Mouse (Mus musculus): ENCODE results near the gene Myh7.
A peak's percentile ranks its signal among the peaks of the same experiment; 100 is the strongest.
"Not testable (repeated sequence)": the region's sequence is repeated elsewhere in the genome, so short reads cannot be mapped to it uniquely, and the experiment has no call there.

Myh7 gene

DNA sequence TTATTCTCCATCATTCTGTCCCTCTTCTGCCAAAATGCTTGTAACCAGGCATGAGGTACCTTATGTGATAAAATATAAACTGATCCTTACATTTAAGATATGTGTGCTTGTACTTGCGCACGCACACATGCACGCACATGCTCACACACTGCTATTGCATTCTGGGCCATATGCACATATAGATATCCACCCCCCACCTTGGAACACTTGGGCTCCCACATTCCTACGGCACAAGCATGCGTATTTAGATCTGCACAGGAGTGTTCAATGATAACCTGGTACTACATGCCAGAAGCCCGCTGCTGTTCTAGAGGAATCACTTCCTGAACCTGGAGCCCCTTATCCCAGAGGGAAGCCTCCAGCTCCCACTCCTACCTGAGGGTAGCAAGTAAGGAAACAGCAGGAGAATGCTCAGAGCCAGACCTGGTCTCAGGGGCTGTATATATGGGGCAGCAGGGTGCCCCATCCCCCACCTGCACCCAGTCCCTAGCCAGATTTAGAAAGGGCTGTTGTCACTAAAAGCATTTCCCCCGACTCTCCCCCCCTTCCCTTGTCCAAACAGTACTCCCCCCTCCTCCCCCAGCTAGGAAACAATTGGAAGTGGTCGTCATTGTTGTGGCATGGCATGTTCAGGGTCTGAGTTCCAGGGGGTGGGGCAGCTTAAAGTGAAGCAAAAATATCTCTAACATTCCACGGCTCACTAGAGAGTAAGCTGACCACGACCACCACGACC is at the start of gene Myh7:
Gene Myh7, minus strand, starts transcription at position 491 of the 733 bp plus-strand sequence.
- DNase-seq = peak; percentile 15

- not testable (repeated sequence) for DNase-seq
Measured at GRCm38 (mm10) chr14:55043694-55044093, 49.3 kb upstream of the Myh7 start.

DNA sequence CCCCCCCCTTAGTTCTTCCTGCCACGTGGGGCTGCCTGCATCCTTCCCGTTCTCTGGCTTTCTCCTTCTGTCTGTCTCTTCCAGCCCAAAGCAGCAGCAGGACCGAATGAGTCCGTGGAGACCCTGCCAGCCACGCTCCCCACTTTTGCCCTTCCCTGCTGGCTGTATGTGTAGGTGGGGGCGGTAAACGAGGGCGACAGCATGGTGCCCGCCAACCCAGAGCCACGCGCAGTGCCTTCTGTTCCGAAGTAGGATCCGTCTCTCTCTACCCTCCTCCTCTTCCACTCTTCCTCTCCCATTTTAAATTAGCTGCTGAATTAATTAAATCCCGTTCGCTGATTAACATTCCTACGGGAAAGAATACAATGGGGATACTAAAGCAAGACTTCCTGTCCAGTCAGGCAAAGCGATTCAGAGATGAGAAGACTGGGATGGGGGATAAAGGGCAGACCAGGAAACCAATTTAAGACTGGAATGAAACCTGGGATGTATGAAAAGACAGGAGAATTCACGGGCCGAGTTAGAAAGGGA is 38.3 kb upstream of the Myh7 start:
- peak; percentile 78 for DNase-seq

DNA sequence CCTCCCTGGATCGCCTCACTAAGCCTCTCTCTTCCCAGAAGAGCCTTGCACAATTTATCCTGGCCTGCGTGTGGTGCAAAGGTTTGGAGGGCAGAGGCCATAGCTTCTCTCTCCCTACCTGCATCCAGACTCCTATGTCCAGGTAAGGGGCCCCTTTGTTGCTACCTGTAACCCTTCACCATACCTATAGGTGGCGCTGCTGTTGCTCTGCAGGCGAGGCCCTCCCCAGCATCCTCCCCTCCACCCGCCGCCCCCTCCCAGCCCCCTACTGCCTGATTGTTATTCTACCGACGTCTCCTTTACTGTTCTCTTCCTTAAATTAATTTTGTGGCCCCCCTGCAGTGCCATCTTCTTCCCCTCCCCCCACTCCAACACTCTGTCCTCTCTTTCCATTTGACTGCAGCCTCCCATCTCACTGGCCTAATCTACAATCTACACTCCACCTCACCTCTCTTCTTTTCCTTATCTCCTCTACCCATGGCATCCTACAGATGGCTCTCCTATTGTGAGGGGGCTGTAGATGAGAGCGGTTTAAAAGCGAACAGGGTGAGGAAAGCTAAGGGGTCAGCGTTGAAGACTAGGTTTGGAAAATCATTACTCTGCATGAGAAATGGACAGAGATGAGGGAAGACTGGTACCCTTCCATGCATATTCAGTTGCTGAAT is 34.7 kb upstream of the Myh7 start:
- DNase-seq = peak; percentile 56

GRCm38 (mm10) chr14:55028333-55028835 is 34.0 kb upstream of the Myh7 start:
- DNase-seq = peak; percentile 73

- DNase-seq = peak; percentile 54
Measured at GRCm38 (mm10) chr14:55027653-55028052, 33.2 kb upstream of the Myh7 start.

GRCm38 (mm10) chr14:55027251-55027650 is 32.8 kb upstream of the Myh7 start:
- DNase-seq = peak; percentile 61

GRCm38 (mm10) chr14:55025527-55025926 is 31.1 kb upstream of the Myh7 start:
- DNase-seq = no peak

GRCm38 (mm10) chr14:55024236-55024635 is 29.8 kb upstream of the Myh7 start:
- DNase-seq = peak; percentile 77

GRCm38 (mm10) chr14:55023011-55023410 is 28.6 kb upstream of the Myh7 start:
- no peak for DNase-seq

- no peak for DNase-seq
Measured at GRCm38 (mm10) chr14:55020394-55020793, 26.0 kb upstream of the Myh7 start.

- no peak for DNase-seq
Measured at GRCm38 (mm10) chr14:55016876-55017275, 22.4 kb upstream of the Myh7 start.

DNA sequence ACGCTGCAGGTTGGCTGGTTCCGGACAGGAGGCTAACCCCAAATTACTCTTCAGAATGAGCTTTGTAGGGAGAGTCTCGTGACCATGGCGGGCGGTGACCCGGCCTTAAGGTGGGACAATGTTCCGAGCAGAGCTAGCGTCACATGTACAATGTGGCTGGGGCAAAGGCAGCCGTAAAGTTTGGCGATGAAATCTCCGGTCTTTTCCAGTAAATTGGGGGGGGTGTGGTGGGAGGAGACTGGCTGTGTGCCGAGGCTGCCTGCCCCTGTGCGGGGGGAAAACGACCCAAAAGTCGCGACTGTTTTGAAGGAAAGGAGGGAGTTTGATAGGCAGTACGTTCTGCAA is 21.3 kb upstream of the Myh7 start:
- no peak for DNase-seq

- DNase-seq = peak; percentile 100
Measured at GRCm38 (mm10) chr14:55014991-55015766, 20.8 kb upstream of the Myh7 start, which contains the start of gene Ngdn. Gene Ngdn, plus strand, starts transcription at chr14:55015454.

- DNase-seq = no peak
Measured at GRCm38 (mm10) chr14:55014591-55014990, 20.2 kb upstream of the Myh7 start.

GRCm38 (mm10) chr14:55011116-55011515 is 16.7 kb upstream of the Myh7 start:
- peak; percentile 43 for DNase-seq

DNA sequence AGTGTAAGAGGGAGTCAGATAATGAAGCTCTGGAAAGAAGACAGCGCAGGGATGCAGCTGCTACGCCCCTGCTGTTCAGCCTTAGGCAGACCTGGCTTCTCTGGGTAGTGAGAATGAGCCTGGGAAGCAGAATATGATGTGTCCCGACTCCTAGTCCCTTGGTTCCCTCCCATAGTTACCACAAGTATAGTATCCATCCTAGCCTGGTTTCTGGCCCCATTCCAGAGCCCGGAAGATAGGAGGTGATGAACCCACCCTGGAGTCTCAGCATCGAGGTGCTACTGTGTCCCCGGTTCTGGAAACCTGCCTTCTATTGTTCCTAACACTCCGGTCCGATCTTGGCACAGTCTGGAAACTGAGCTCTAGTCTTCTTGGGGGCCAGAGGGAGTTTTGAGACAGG is 14.0 kb upstream of the Myh7 start:
- DNase-seq = no peak

DNA sequence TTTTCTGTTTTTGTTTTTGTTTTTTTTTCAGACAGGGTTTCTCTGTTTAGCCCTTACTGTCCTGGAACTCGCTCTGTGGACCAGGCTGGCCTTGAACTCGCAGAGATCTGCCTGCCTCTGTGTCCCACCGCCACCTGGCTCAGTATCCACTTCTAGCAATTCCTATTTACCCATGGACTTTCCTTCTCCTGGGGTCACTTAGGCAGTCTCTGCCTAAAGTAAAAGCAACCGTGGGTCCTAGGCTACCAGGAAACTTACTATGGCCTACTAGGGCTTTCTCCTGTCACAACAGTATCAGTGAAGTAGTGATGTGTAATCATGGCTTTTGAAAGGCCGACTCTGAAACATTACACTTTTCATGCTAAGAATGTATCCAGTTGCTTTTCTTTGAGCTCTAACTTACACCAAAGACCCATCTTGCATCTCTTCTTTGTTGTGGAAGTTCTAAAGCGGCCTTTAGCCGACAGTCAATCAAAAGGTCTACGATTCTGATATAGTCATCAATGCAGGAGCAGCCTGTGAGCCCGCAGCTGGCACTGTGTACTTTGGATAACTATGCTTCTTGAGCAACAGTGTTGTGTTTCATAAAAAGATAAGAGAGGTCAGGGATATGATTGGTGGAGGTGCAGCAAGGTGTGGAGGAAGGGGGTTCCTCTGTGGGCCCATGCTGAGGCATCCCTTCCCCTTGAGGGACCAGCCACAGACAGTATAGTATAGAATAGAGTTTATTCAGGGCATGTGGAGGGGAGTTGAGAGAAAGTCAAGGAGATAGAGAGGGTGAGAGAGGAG is 12.9 kb upstream of the Myh7 start:
- DNase-seq = no peak

DNA sequence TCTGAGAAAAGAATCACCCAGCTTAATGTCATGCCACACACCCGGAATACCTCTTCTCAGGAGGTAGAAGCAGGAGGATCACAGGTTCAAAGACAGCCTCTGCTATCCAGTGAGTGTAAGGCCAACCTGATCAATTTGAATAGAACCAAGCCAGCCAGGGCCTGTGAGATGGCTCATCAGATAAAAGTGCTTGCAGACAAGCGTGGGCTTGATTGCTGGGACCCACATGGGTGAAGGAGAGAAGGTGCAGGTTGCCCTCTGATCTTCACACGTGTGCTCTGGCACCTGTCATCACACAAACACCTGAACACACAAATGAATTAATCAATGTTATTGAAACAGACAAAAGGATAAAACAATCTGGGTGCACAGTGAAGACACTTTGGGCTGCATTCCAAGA is 12.1 kb upstream of the Myh7 start:
- no peak for DNase-seq

- no peak for DNase-seq
Measured at GRCm38 (mm10) chr14:55005967-55006366, 11.5 kb upstream of the Myh7 start.

- DNase-seq = no peak
Measured at GRCm38 (mm10) chr14:55005506-55005905, 11.1 kb upstream of the Myh7 start.
